Mouse (Mus musculus) heart, postnatal 0 days (tissue): ENCODE measurements around the gene Ctdspl.

Experiments used
- CTCF ChIP-seq: IDR thresholded peaks from 2 replicates; pipeline ENCODE4 v1.5.1; 2016; ENCODE audit warnings: antibody characterized with exemption, control low read depth, low read depth
- EP300 ChIP-seq: IDR thresholded peaks from 2 replicates; pipeline ENCODE4 v1.6.1; 2016; ENCODE audit warnings: antibody characterized with exemption, low read depth

- TF ChIP-seq CTCF (no peak), EP300 (no peak)
Measured at GRCm38 (mm10) chr9:119004703-119005076, 78.4 kb downstream of the Ctdspl start.
